Mouse (Mus musculus): Measurements from ENCODE around the gene Parvb. TPM values are rescaled to one million over a fixed set of nuclear protein-coding genes. Genes with fewer than 3 reads are reported as not detected.

Gene Parvb
- polyA plus RNA-seq (2015; fragmentation: Nextera tagmentation; extraction: Ambion mirVana): 3.2 and 5.1 TPM in 2 replicates

DNA sequence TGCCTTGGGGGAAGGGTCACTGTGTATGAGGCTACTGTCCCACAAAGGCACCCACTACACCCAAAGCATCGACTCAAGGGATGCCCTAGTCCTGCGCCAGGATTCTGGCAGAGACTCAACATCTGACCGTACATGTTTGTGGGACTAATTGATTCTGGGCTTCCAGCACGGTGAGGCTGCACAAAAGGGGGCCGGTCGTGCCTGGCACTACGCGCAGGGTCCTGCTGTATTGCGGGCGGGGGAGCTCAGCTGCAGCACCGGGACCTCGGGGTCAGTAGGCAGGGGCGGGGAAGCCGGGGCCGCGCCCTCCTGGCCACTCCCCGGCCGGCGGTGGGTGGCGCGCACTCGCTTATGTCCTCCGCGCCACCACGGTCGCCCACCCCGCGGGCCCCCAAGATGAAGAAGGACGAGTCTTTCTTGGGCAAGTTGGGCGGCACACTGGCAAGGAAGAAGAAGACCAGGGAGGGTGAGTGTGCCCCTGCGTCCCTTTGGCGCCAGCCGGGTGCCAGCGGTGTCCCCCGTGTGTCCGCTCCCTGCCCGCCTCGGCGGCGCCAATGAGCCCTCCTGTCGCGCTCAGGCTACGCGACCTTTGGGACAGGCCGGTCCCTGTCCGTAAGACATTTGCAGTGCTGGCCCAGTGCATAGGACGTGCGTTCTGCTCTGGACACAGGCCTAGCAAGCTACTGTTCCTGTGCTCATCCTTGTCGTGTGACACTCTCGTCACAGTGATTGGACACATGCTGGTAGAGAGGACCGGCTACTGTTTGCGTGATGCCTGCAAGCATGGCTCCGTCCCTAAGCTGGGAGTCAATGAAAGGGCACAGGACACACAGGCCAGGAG, at the start of gene Parvb:
Gene Parvb (plus strand): TSS at position 323 of the 841 bp plus-strand sequence.
- Histone ChIP-seq H3K9me3 (peaks cover 2% of the 10 kb centered on the region; the same call in 1 of the 2 replicates), H3K36me3 (no peaks in the 10 kb centered on the region), H3K9ac (peak within 1 kb of the TSS; percentile 33), H3K27ac (peak within 1 kb of the TSS; percentile 51), H3K27me3 (peaks cover 21% of the 10 kb centered on the region), H3K4me2 (peak within 1 kb of the TSS; percentile 93), H3K4me1 (peaks cover 19% of the 10 kb centered on the region), H3K4me3 (peak within 1 kb of the TSS; percentile 53)
- WGBS: 2% methylated on average over 50 of the region's 53 CpGs
- ATAC-seq (ENCODE audit: insufficient number of reproducible peaks, low FRiP score, low TSS enrichment, low read depth): peak; percentile 12; the same call in 1 of the 2 replicates

GRCm38 (mm10) chr15:84183967-84184366, 47.9 kb upstream of the Parvb start:
- Histone ChIP-seq H3K4me1 (peaks cover 24% of the 10 kb centered on the region), H3K9me3 (no peaks in the 10 kb centered on the region), H3K9ac (no peak overlapping the region), H3K27me3 (no peaks in the 10 kb centered on the region), H3K36me3 (no peaks in the 10 kb centered on the region), H3K4me2 (no peak overlapping the region), H3K27ac (no peak overlapping the region), H3K4me3 (no peak overlapping the region)
- 0 out of 2 replicates have a peak, but pooled peaks have one; percentile 27 for ATAC-seq (ENCODE audit: insufficient number of reproducible peaks, low FRiP score, low TSS enrichment, low read depth)
- 26% methylated on average over 1 of the region's 1 CpGs for WGBS

GRCm38 (mm10) chr15:84186196-84186595, 45.6 kb upstream of the Parvb start:
- no peak overlapping the region for H3K4me3 ChIP-seq
- H3K27ac ChIP-seq: no peak overlapping the region
- no peaks in the 10 kb centered on the region for H3K27me3 ChIP-seq
- H3K36me3 ChIP-seq: no peaks in the 10 kb centered on the region
- H3K4me2 ChIP-seq: no peak overlapping the region
- no peak overlapping the region for H3K9ac ChIP-seq
- H3K4me1 ChIP-seq: peaks cover 24% of the 10 kb centered on the region
- 61% methylated on average over 4 of the region's 4 CpGs for WGBS
- no peaks in the 10 kb centered on the region for H3K9me3 ChIP-seq
- ATAC-seq (ENCODE audit: insufficient number of reproducible peaks, low FRiP score, low TSS enrichment, low read depth): no peak

GRCm38 (mm10) chr15:84188887-84189530, 42.8 kb upstream of the Parvb start:
- H3K4me3 ChIP-seq: no peak overlapping the region
- no peak overlapping the region for H3K4me2 ChIP-seq
- H3K9me3 ChIP-seq: no peaks in the 10 kb centered on the region
- H3K27ac ChIP-seq: no peak overlapping the region
- no peaks in the 10 kb centered on the region for H3K27me3 ChIP-seq
- H3K9ac ChIP-seq: no peak overlapping the region
- peaks cover 18% of the 10 kb centered on the region for H3K4me1 ChIP-seq
- 49% methylated on average over 2 of the region's 2 CpGs for whole genome bisulfite sequencing
- no peak for ATAC-seq (ENCODE audit: insufficient number of reproducible peaks, low FRiP score, low TSS enrichment, low read depth)
- H3K36me3 ChIP-seq: no peaks in the 10 kb centered on the region

GRCm38 (mm10) chr15:84189881-84190280, 42.0 kb upstream of the Parvb start:
- Histone ChIP-seq H3K4me2 (no peak overlapping the region), H3K27ac (no peak overlapping the region), H3K27me3 (no peaks in the 10 kb centered on the region), H3K4me3 (no peak overlapping the region), H3K36me3 (no peaks in the 10 kb centered on the region), H3K9ac (no peak overlapping the region), H3K9me3 (no peaks in the 10 kb centered on the region), H3K4me1 (peaks cover 11% of the 10 kb centered on the region)
- no peak for ATAC-seq (ENCODE audit: insufficient number of reproducible peaks, low FRiP score, low TSS enrichment, low read depth)
- WGBS: 40% methylated on average over 3 of the region's 3 CpGs

DNA sequence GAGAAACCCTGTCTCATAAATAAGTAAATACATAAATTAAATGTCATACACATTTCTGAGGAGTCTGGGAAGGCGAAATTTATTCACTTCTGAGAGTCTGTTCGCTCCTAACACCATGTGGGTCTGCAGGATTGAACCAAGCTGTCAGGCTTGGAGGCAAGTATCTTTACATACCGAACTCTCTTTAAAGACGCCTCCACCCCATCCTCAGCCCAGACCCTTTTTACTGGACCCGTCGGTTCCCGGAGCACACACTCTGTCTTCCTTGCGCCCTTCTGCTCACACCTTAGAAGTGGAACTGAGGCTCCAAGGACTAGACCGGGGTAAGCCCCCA, 40.2 kb upstream of the Parvb start:
- peaks cover 13% of the 10 kb centered on the region for H3K36me3 ChIP-seq
- H3K9me3 ChIP-seq: no peaks in the 10 kb centered on the region
- H3K27me3 ChIP-seq: no peaks in the 10 kb centered on the region
- H3K4me1 ChIP-seq: peaks cover 11% of the 10 kb centered on the region
- H3K9ac ChIP-seq: peak overlapping the region; percentile 58; the same call in 1 of the 2 replicates
- 2% methylated on average over 9 of the region's 9 CpGs for WGBS
- peak overlapping the region; percentile 68 for H3K4me2 ChIP-seq
- peak overlapping the region; percentile 93 for H3K27ac ChIP-seq
- peak overlapping the region; percentile 90 for H3K4me3 ChIP-seq
- peak; percentile 12 for ATAC-seq (ENCODE audit: insufficient number of reproducible peaks, low FRiP score, low TSS enrichment, low read depth)

DNA sequence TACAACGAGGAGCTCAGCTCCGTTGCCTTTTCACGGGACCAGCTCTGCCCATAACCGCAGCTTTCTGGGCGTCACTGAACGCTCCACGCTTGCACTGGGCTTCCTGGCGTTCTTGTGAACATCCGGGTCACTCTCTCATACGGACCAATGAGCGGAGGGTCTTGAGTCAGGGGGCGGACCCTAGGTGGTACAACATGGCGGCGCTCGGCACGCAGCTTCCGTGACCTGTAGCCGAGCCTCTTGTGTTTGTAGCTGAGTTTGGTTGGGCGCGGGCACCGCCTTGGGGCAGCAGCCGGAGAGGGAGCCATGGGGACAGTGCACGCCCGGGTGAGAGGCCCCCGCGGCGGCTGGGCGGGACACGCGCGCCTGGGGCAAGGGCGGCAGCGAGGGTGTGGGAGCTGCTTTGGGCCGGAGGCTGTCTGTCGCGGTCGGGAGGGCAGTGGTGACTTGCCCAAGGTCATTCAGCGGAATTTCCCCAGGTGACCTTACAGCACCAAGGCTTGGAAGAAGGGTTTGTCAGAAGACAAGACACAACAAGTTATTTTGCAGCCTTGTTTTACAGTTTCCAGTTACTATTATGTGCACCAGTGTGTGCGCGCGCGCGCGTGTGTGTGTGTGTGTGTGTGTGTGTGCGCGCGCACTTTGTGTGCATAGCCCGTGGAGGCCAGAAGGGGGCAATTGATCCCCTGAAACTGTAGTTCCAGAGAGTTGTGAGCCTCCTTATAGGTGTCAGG, 39.6 kb upstream of the Parvb start, which contains the start of gene Samm50:
Gene Samm50 (plus strand): TSS at position 184 of the 734 bp plus-strand sequence.
- peaks cover 11% of the 10 kb centered on the region for H3K4me1 ChIP-seq
- WGBS: 5% methylated on average over 48 of the region's 48 CpGs
- H3K9ac ChIP-seq: peak within 1 kb of the TSS; percentile 76
- H3K4me2 ChIP-seq: peak within 1 kb of the TSS; percentile 68
- no peaks in the 10 kb centered on the region for H3K27me3 ChIP-seq
- H3K9me3 ChIP-seq: no peaks in the 10 kb centered on the region
- ATAC-seq (ENCODE audit: insufficient number of reproducible peaks, low FRiP score, low TSS enrichment, low read depth): peak; percentile 97
- H3K27ac ChIP-seq: peak within 1 kb of the TSS; percentile 93
- peaks cover 19% of the 10 kb centered on the region for H3K36me3 ChIP-seq
- H3K4me3 ChIP-seq: peak within 1 kb of the TSS; percentile 90

DNA sequence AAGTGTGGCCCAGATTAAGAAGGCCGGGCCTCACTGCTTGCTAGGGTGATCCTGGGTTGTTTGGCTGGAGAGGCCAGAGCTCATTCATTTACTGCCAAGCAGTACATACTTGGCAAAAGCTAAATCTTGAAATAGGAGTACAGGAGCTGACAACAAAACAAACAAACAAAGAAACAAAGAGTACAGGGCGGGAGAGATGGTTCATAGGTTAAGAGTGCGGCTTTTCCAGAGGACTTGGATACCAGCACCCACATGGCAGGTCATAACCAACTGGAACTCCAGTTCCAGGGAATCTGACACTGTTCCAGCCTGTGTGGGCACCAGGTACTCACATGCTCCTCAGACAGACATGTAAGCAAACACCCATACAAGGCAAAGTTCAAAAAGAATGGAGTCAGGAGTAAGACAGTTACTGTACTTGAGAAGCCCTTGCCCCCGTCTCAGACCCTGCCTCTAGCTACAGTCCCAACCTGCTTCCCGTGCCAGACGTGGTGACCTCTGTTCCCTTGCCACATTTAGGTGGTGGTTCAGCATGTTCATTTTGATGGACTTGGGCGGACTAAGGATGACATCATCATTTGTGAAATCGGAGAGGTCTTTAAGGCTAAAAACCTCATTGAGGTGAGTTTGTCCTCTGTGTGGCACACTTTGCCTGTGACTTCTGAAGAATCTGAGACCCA, 35.2 kb upstream of the Parvb start:
- Histone ChIP-seq H3K9me3 (no peaks in the 10 kb centered on the region), H3K4me3 (no peak overlapping the region), H3K27ac (no peak overlapping the region), H3K4me2 (no peak overlapping the region), H3K36me3 (peaks cover 63% of the 10 kb centered on the region), H3K27me3 (no peaks in the 10 kb centered on the region), H3K4me1 (peaks cover 11% of the 10 kb centered on the region), H3K9ac (no peak overlapping the region)
- 88% methylated on average over 8 of the region's 8 CpGs for WGBS
- ATAC-seq (ENCODE audit: insufficient number of reproducible peaks, low FRiP score, low TSS enrichment, low read depth): no peak

- H3K9me3 ChIP-seq: no peaks in the 10 kb centered on the region
- H3K27ac ChIP-seq: no peak overlapping the region
- H3K27me3 ChIP-seq: no peaks in the 10 kb centered on the region
- peaks cover 3% of the 10 kb centered on the region for H3K4me1 ChIP-seq
- H3K4me3 ChIP-seq: no peak overlapping the region
- WGBS: 95% methylated on average over 4 of the region's 4 CpGs
- no peak overlapping the region for H3K9ac ChIP-seq
- ATAC-seq (ENCODE audit: insufficient number of reproducible peaks, low FRiP score, low TSS enrichment, low read depth): no peak
- no peak overlapping the region for H3K4me2 ChIP-seq
- H3K36me3 ChIP-seq: peaks cover 88% of the 10 kb centered on the region
These were observed 24.5 kb upstream of the Parvb start for GRCm38 (mm10) chr15:84207327-84207726.

DNA sequence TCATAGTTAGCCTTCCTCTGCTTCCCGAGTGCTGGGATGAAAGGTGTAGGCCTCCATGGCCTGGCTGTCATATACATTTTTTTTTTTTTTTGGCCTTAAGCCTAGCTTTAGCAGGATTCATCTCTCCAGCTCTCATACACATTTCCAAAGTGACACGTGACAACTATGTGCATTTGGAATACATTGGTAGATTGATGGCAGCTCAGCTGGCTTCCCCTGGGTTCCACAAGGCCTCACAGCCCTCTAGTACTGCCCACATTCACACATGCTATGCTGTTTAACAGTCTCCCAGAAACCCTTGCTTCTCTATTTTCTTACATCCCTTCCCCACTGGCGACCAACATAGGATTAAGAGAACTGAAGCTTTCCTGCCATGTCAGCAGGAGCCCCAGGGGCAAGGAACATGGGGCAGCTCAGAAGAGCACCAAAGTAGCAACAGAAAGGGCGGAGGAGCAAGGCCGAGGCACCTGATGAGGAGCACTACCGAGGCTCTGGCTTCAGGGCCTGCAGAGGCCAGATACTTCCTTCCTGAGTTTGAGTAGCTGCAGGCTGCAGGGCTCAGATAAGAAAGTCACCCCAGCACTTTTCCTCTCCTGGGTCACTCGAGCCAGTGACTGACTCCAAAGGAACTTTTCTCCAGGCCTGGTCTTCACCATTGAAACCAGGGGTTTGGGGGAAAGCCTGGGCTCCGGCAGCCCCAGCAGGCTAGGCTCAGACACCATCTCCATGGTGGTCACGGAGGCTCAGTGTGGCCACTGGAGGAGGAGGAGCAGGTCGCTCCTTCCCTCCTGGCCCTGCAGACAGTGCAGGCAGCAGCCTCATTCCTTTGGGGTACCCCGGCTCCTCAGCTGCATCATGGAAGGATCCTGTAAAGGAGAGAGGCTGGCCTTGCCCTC, 22.1 kb upstream of the Parvb start:
- Histone ChIP-seq H3K4me1 (peaks cover 9% of the 10 kb centered on the region), H3K27me3 (no peaks in the 10 kb centered on the region), H3K4me3 (no peak overlapping the region), H3K4me2 (no peak overlapping the region), H3K9me3 (no peaks in the 10 kb centered on the region), H3K36me3 (peaks cover 77% of the 10 kb centered on the region), H3K9ac (no peak overlapping the region), H3K27ac (no peak overlapping the region)
- ATAC-seq (ENCODE audit: insufficient number of reproducible peaks, low FRiP score, low TSS enrichment, low read depth): no peak
- WGBS: 80% methylated on average over 11 of the region's 11 CpGs
